Mouse (Mus musculus) small intestine, adult 2 months (tissue): ENCODE measurements at regions not wholly inside any gene's neighbourhood (a gene's known extent, or its start where the extent isn't known, plus 50 kb on each side); places are given as distances from the start of the nearest gene placed in this dataset.

Source experiments
- H3K27ac ChIP-seq: fragments of 200-500 bp; 2 replicates; pipeline ENCODE4 v1.5.1; 2012; ENCODE audit warnings: low read depth, low read length, control low read depth, inconsistent platforms; ENCODE audit not compliant: insufficient read depth
- H3K27me3 ChIP-seq: fragments of 200-500 bp; 2 replicates; pipeline ENCODE4 v1.6.1; 2012; ENCODE audit warnings: mild to moderate bottlenecking, moderate library complexity, low read length, inconsistent platforms; ENCODE audit not compliant: control insufficient read depth, insufficient read depth
- H3K36me3 ChIP-seq: fragments of 200-500 bp; 2 replicates; pipeline ENCODE4 v1.6.1; 2012; ENCODE audit warnings: mild to moderate bottlenecking, low read length, control low read depth, inconsistent platforms; ENCODE audit not compliant: control insufficient read depth, insufficient read depth
- H3K4me1 ChIP-seq: fragments of 200-500 bp; 2 replicates; pipeline ENCODE4 v1.6.1; 2012; ENCODE audit warnings: low read length, inconsistent platforms, mixed read lengths; ENCODE audit not compliant: control insufficient read depth, insufficient read depth, insufficient read length
- H3K4me3 ChIP-seq: fragments of 200-500 bp; 2 replicates; pipeline ENCODE4 v1.5.1; 2012; ENCODE audit warnings: low read depth, mild to moderate bottlenecking, control low read depth, inconsistent platforms, low read length, moderate library complexity
- CTCF ChIP-seq: fragments of 200-500 bp; IDR thresholded peaks from 2 replicates; pipeline ENCODE4 v1.5.1; 2012; ENCODE audit warnings: low read depth, mild to moderate bottlenecking, control low read depth, inconsistent platforms, low read length, moderate library complexity, mixed read lengths; ENCODE audit not compliant: insufficient replicate concordance, insufficient read length; ENCODE audit errors: extremely low read depth
- POLR2A ChIP-seq: fragments of 200-500 bp; IDR thresholded peaks from 2 replicates; pipeline ENCODE4 v1.6.1; 2012; ENCODE audit warnings: low read depth, mild to moderate bottlenecking, control low read depth, inconsistent platforms, low read length, moderate library complexity
- WGBS: fragments of 180-500 bp; shearing (Covaris S2); methylation state at CpG from one replicate; pipeline ENCODE4 v1.1.7; 2018; 5-methylcytosine and 5-hydroxymethylcytosine counted together

- 75% methylated on average over 4 of the region's 4 CpGs for WGBS
- TF ChIP-seq POLR2A (no peak), CTCF (no peak)
Measured at GRCm38 (mm10) chr8:49175386-49175785, 331.6 kb upstream of the Tenm3 start.

GRCm38 (mm10) chr8:49174956-49175355, 331.2 kb upstream of the Tenm3 start:
- Histone ChIP-seq H3K4me3 (no peak overlapping the region), H3K4me1 (no peaks in the 10 kb centered on the region), H3K27ac (no peak overlapping the region), H3K36me3 (no peaks in the 10 kb centered on the region), H3K27me3 (no peaks in the 10 kb centered on the region)
- TF ChIP-seq CTCF (no peak), POLR2A (no peak)
- WGBS: 66% methylated on average over 2 of the region's 2 CpGs

More at GRCm38 (mm10) chr8:49175386-49175785, 331.6 kb upstream of the Tenm3 start:
- Histone ChIP-seq H3K4me1 (no peaks in the 10 kb centered on the region), H3K27ac (no peak overlapping the region), H3K27me3 (no peaks in the 10 kb centered on the region), H3K4me3 (no peak overlapping the region), H3K36me3 (no peaks in the 10 kb centered on the region)

GRCm38 (mm10) chr8:49159318-49159717, 315.6 kb upstream of the Tenm3 start:
- H3K36me3 ChIP-seq: no peaks in the 10 kb centered on the region
- H3K27ac ChIP-seq: no peak overlapping the region
- 69% methylated on average over 4 of the region's 4 CpGs for WGBS
- no peak overlapping the region for H3K4me3 ChIP-seq
- no peaks in the 10 kb centered on the region for H3K27me3 ChIP-seq
- H3K4me1 ChIP-seq: no peaks in the 10 kb centered on the region
- TF ChIP-seq CTCF: no peak

- WGBS: 41% methylated on average over 4 of the region's 4 CpGs
- Histone ChIP-seq H3K27ac (no peak overlapping the region), H3K4me1 (no peaks in the 10 kb centered on the region), H3K36me3 (no peaks in the 10 kb centered on the region), H3K4me3 (no peak overlapping the region), H3K27me3 (no peaks in the 10 kb centered on the region)
- TF ChIP-seq POLR2A (no peak), CTCF (no peak)
Measured at GRCm38 (mm10) chr8:49158201-49158600, 314.4 kb upstream of the Tenm3 start.

GRCm38 (mm10) chr8:49136503-49137044, 292.8 kb upstream of the Tenm3 start:
- no peaks in the 10 kb centered on the region for H3K4me1 ChIP-seq
- H3K27me3 ChIP-seq: no peaks in the 10 kb centered on the region
- 90% methylated on average over 10 of the region's 10 CpGs for WGBS
- TF ChIP-seq CTCF: no peak
- no peak for TF ChIP-seq POLR2A
- no peaks in the 10 kb centered on the region for H3K36me3 ChIP-seq
- H3K27ac ChIP-seq: no peak overlapping the region
- no peak overlapping the region for H3K4me3 ChIP-seq

GRCm38 (mm10) chr8:49109095-49109494, 265.3 kb upstream of the Tenm3 start:
- 74% methylated on average over 6 of the region's 6 CpGs for WGBS
- Histone ChIP-seq H3K36me3 (no peaks in the 10 kb centered on the region), H3K27ac (no peak overlapping the region), H3K27me3 (no peaks in the 10 kb centered on the region), H3K4me3 (no peak overlapping the region), H3K4me1 (no peaks in the 10 kb centered on the region)
- TF ChIP-seq CTCF: no peak

- Histone ChIP-seq H3K36me3 (no peaks in the 10 kb centered on the region), H3K27me3 (no peaks in the 10 kb centered on the region), H3K27ac (no peak overlapping the region), H3K4me3 (no peak overlapping the region), H3K4me1 (no peaks in the 10 kb centered on the region)
- 83% methylated on average over 4 of the region's 4 CpGs for WGBS
- TF ChIP-seq CTCF (no peak), POLR2A (no peak)
Measured at GRCm38 (mm10) chr8:49108665-49109064, 264.9 kb upstream of the Tenm3 start.

- Histone ChIP-seq H3K36me3 (no peaks in the 10 kb centered on the region), H3K4me3 (no peak overlapping the region), H3K27ac (no peak overlapping the region), H3K4me1 (no peaks in the 10 kb centered on the region), H3K27me3 (no peaks in the 10 kb centered on the region)
- TF ChIP-seq POLR2A (no peak), CTCF (no peak)
- 68% methylated on average over 3 of the region's 3 CpGs for WGBS
Measured at GRCm38 (mm10) chr8:49106531-49106930, 262.8 kb upstream of the Tenm3 start.
